Mouse (Mus musculus): ENCODE results near the gene Gng8. TPM values are rescaled to one million over a fixed set of nuclear protein-coding genes. Genes with fewer than 3 reads are reported as not detected.

The Gng8 gene
- total and polyA plus RNA-seq, 2 experiments: 0.26 TPM; not detected in 1

DNA sequence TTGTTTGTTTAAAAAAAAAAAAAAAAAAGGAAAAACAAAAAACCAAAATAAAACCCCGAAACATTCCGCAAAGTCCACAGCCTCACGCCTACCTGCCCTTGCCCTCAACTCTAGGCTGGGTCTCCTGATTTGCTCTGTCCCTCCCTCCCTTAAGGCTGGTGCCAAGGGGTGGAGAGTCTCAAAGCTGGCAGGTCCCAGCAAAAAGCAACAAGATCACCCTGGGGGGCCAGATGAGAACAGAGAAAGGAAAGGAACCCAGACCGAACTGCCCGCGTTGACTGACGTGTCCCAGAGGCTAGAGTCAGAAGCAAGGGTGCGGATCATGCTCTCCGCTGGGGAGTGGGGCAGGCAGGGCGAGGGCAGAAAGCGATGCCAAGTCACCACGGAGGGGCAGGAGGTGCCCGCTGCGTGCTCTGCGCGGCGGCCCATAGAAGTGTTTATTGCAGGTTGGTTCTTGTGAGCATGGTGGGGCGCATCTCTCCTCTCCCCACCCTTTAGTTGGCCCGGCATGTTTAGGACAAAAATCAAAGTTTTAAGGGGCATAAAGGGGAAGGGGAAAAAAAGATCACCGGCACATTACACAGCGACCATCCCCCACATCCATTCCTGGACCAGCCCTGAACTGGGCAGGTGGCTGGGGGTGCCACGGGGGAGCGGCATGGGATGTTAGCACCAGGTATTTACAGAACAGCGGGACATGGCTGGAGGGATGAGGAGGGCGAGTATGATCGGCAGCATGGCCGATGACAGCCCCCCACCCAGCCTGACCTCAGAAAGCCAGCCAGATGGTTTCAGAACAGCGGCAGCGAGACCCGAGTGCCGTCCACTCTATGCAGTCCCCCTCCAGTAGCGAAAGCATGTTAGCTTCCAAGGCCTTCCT is 24.1 kb downstream of the Gng8 start:
- TF ChIP-seq POLR2A (IDR thresholded peaks at IDR 0.05; ENCODE audit: extremely low read depth, insufficient read depth, low read length): no peak
- no peak for TF ChIP-seq CTCF (IDR thresholded peaks at IDR 0.05; ENCODE audit: low read depth, low read length)
- Histone ChIP-seq H3K79me2 (ENCODE audit: control insufficient read depth, insufficient read depth, low read length) (no peaks in the 10 kb centered on the region), H3K36me3 (ENCODE audit: control insufficient read depth, insufficient read depth, low read length) (peaks cover 2% of the 10 kb centered on the region; the same call in 1 of the 2 replicates), H3K4me3 (ENCODE audit: insufficient read depth, low read depth, low read length) (no peak overlapping the region), H3K27ac (replicated peaks; ENCODE audit: insufficient read depth, low read depth, low read length) (no peak overlapping the region), H3K9ac (ENCODE audit: low read depth, low read length) (no peak overlapping the region), H3K27me3 (ENCODE audit: control insufficient read depth, insufficient read depth, low read length) (no peaks in the 10 kb centered on the region), H3K4me1 (ENCODE audit: control insufficient read depth, insufficient read depth, low read length) (no peaks in the 10 kb centered on the region)
- 93% methylated on average over 32 of the region's 32 CpGs for WGBS
- no peak for DNase-seq (ENCODE audit: extremely low read depth, low read depth, low spot score)

DNA sequence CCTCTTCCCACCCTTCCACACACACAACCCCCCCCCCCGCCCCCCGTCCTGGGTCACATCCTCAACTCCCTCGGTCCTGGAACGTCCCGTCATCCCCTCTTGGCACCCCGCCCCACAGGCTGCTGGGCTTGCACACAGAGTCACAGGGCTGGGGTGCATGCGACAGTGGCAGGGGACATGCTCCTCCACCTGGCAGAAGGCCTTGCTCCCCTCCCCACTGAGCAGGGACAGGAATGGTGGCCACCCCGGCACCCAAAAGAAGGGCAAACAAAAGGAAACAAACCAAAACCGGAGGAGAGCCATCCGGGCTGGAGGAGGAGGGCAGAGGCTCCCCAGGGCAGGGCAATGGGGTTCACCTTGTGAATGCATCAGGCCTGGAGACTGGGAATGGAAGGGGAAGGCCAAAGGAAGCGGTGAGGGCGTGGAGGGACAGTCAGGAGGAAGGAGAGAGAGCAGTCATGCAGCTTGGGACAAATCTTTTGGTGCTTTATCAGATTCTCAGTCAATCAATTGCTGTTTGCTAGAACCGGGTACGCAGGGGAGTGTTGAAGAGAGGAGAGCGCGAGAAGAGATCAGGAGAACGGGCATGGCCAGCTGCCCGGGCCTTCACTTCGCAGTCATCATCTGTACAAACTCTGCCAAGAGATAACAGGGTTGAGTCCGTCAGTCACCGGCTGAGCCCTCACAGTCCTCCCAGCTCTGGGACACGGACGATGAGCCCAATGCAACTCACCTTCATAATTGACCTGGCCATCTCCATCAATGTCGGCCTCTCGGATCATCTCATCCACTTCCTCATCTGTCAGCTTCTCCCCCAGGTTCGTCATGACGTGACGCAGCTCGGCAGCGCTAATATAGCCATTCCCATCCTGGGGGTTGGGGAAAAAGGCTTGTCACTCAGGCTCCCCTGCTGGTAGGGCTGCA is 25.0 kb downstream of the Gng8 start:
- Histone ChIP-seq H3K27me3 (ENCODE audit: control insufficient read depth, insufficient read depth, low read length) (no peaks in the 10 kb centered on the region), H3K4me1 (ENCODE audit: control insufficient read depth, insufficient read depth, low read length) (peaks cover 3% of the 10 kb centered on the region; the same call in 1 of the 2 replicates), H3K27ac (replicated peaks; ENCODE audit: insufficient read depth, low read depth, low read length) (no peak overlapping the region), H3K36me3 (ENCODE audit: control insufficient read depth, insufficient read depth, low read length) (peaks cover 2% of the 10 kb centered on the region; the same call in 1 of the 2 replicates), H3K9ac (ENCODE audit: low read depth, low read length) (no peak overlapping the region), H3K79me2 (ENCODE audit: control insufficient read depth, insufficient read depth, low read length) (0 out of 2 replicates have a peak, but pooled peaks cover 3% of the 10 kb centered on the region), H3K4me3 (ENCODE audit: insufficient read depth, low read depth, low read length) (no peak overlapping the region)
- WGBS: 59% methylated on average over 30 of the region's 30 CpGs
- no peak for DNase-seq (ENCODE audit: extremely low read depth, low read depth, low spot score)
- TF ChIP-seq POLR2A (IDR thresholded peaks at IDR 0.05; ENCODE audit: extremely low read depth, insufficient read depth, low read length) (no peak), CTCF (IDR thresholded peaks at IDR 0.05; ENCODE audit: low read depth, low read length) (no peak)

DNA sequence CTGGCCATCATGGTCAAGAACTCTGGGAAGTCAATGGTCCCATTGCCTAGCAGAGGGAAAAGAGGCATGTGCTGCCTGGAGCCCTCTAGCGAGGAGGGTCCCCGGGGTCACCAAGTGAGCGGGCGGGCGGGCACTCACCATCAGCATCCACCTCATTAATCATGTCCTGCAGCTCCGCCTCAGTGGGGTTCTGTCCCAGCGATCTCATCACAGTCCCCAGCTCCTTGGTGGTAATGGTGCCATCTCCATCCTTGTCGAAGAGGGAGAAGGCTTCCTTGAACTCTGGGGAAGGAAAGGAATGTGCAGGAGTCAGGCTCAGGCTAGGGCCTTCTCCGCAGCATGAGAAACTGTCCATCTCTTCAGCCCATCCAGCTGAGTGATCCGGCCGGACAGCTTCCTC is 25.9 kb downstream of the Gng8 start:
- TF ChIP-seq CTCF (IDR thresholded peaks at IDR 0.05; ENCODE audit: low read depth, low read length) (no peak), POLR2A (IDR thresholded peaks at IDR 0.05; ENCODE audit: extremely low read depth, insufficient read depth, low read length) (no peak)
- Histone ChIP-seq H3K4me1 (ENCODE audit: control insufficient read depth, insufficient read depth, low read length) (peaks cover 7% of the 10 kb centered on the region), H3K27ac (replicated peaks; ENCODE audit: insufficient read depth, low read depth, low read length) (no peak overlapping the region), H3K79me2 (ENCODE audit: control insufficient read depth, insufficient read depth, low read length) (peaks cover 6% of the 10 kb centered on the region; the same call in 1 of the 2 replicates), H3K9ac (ENCODE audit: low read depth, low read length) (no peak overlapping the region), H3K27me3 (ENCODE audit: control insufficient read depth, insufficient read depth, low read length) (no peaks in the 10 kb centered on the region), H3K36me3 (ENCODE audit: control insufficient read depth, insufficient read depth, low read length) (peaks cover 2% of the 10 kb centered on the region; the same call in 1 of the 2 replicates), H3K4me3 (ENCODE audit: insufficient read depth, low read depth, low read length) (no peak overlapping the region)
- no peak for DNase-seq (ENCODE audit: extremely low read depth, low read depth, low spot score)
- 94% methylated on average over 11 of the region's 11 CpGs for WGBS

DNA sequence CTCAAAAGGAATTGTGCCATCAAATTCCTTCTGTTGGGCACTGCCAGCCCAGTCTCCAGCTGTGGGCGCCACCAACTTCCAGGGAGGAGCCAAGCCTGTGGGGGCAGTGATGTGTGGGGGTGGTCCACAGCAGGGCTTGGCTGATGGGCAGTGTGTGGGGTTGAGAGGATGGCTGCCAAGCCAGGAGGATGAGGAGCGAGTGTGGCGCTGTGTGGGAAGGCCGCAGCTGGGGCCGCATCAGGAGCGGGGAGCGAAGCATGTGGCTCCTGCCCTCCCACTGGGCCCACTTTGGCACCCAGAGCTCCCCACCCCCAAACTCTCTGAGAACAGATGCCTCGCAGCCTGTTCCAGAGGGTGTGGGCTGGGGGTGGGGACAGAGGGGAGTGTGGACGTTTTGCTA is 26.4 kb downstream of the Gng8 start:
- H3K4me3 ChIP-seq (ENCODE audit: insufficient read depth, low read depth, low read length): no peak overlapping the region
- TF ChIP-seq POLR2A (IDR thresholded peaks at IDR 0.05; ENCODE audit: extremely low read depth, insufficient read depth, low read length) (no peak), CTCF (IDR thresholded peaks at IDR 0.05; ENCODE audit: low read depth, low read length) (no peak)
- no peaks in the 10 kb centered on the region for H3K27me3 ChIP-seq (ENCODE audit: control insufficient read depth, insufficient read depth, low read length)
- peaks cover 12% of the 10 kb centered on the region; the same call in 1 of the 2 replicates for H3K79me2 ChIP-seq (ENCODE audit: control insufficient read depth, insufficient read depth, low read length)
- H3K4me1 ChIP-seq (ENCODE audit: control insufficient read depth, insufficient read depth, low read length): peaks cover 13% of the 10 kb centered on the region
- no peak for DNase-seq (ENCODE audit: extremely low read depth, low read depth, low spot score)
- H3K9ac ChIP-seq (ENCODE audit: low read depth, low read length): no peak overlapping the region
- WGBS: 87% methylated on average over 9 of the region's 9 CpGs
- peaks cover 2% of the 10 kb centered on the region; the same call in 1 of the 2 replicates for H3K36me3 ChIP-seq (ENCODE audit: control insufficient read depth, insufficient read depth, low read length)
- no peak overlapping the region for H3K27ac ChIP-seq (replicated peaks; ENCODE audit: insufficient read depth, low read depth, low read length)

DNA sequence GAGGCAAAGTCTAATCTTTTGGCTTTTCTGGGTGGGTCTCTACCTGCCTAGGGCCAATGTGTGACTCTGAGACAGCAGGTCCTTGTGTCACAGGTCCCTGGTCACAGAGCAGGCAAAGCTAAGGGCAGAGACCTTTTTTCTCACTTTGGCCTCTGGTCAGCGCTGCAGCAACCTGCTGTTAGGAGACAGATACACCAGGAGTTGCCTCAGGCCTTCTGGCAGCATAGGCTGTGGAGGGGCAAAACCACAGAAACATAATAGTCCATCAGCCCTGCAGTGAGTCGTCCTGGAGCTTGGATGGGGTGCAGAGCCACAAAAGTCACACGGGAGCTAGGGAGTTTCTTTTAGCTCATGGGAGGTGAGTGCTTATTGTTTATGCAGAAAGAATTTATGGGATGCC is 27.1 kb downstream of the Gng8 start:
- Histone ChIP-seq H3K27ac (replicated peaks; ENCODE audit: insufficient read depth, low read depth, low read length) (no peak overlapping the region), H3K4me3 (ENCODE audit: insufficient read depth, low read depth, low read length) (no peak overlapping the region), H3K79me2 (ENCODE audit: control insufficient read depth, insufficient read depth, low read length) (peaks cover 17% of the 10 kb centered on the region; the same call in 1 of the 2 replicates), H3K36me3 (ENCODE audit: control insufficient read depth, insufficient read depth, low read length) (peaks cover 2% of the 10 kb centered on the region; the same call in 1 of the 2 replicates), H3K27me3 (ENCODE audit: control insufficient read depth, insufficient read depth, low read length) (no peaks in the 10 kb centered on the region), H3K4me1 (ENCODE audit: control insufficient read depth, insufficient read depth, low read length) (peaks cover 15% of the 10 kb centered on the region), H3K9ac (ENCODE audit: low read depth, low read length) (no peak overlapping the region)
- TF ChIP-seq CTCF (IDR thresholded peaks at IDR 0.05; ENCODE audit: low read depth, low read length): no peak
- no peak for TF ChIP-seq POLR2A (IDR thresholded peaks at IDR 0.05; ENCODE audit: extremely low read depth, insufficient read depth, low read length)
- 95% methylated on average over 3 of the region's 3 CpGs for WGBS
- no peak for DNase-seq (ENCODE audit: extremely low read depth, low read depth, low spot score)

Data from liver, adult 2 months (tissue).